Comparison of ENCODE assay signal across 14 mouse cellular contexts in genomic region chr16:64941646-64942195, GRCm38 (mm10).
DNase-seq lines count a peak whose midpoint lies in the region; ATAC-seq lines count a peak whose summit lies in the region.
"Had no signal": no experiment of that assay in that cellular context is flagged by ENCODE, and none has a peak within 500 bp of the region (broad histone marks: within the 10 kb centered on the region; RNA-seq: fewer than 3 reads in every experiment).

No protein-coding gene starts in this region.

- H3K27me3 ChIP-seq in midbrain, embryonic 14.5 days (ENCODE audit: control insufficient read depth, insufficient read depth, low read length), result no peaks in the 10 kb centered on the region

- H3K4me2 ChIP-seq in midbrain, embryonic 14.5 days (ENCODE audit: low read length), result no peak overlapping the region

- DNase-seq in lung, postnatal 25 days (ENCODE audit: low spot score), result peak; percentile 18
- no peak for DNase-seq in lung, postnatal 10 days
- DNase-seq in T-cell, adult 2 months (ENCODE audit: low spot score), result peak; percentile 64
- peak; percentile 79 for DNase-seq in naive thymus-derived CD4-positive, alpha-beta T cell, adult 2 months (ENCODE audit: low read depth)
- peak; percentile 59 for DNase-seq in thymus, postnatal 25 days
- DNase-seq in kidney, adult 8-10 months, result no peak
- DNase-seq in midbrain, embryonic 14.5 days, result no peak
- no peak for DNase-seq in cerebellum, adult 9-11 months
- DNase-seq: adrenal gland, postnatal 25 days; heart, postnatal 36 days; kidney, adult 11 months; layer of hippocampus, adult 9-11 months had no signal

- no peaks in the 10 kb centered on the region for H3K36me3 ChIP-seq in midbrain, embryonic 14.5 days (ENCODE audit: control insufficient read depth, insufficient read depth, low read length)

- WGBS in midbrain, embryonic 14.5 days, result 90% methylated on average over 5 of the region's 5 CpGs

- no peak overlapping the region for H3K27ac ChIP-seq in midbrain, embryonic 14.5 days (replicated peaks; ENCODE audit: low read depth, low read length)
- H3K27ac ChIP-seq: liver, embryonic 14.5 days had no signal

- no peak for ATAC-seq in midbrain, embryonic 14.5 days (ENCODE audit: low FRiP score, low TSS enrichment)

- H3K4me3 ChIP-seq in midbrain, embryonic 14.5 days (replicated peaks; ENCODE audit: low read depth, low read length), result no peak overlapping the region
- H3K4me3 ChIP-seq: myocyte had no signal

- H3K4me1 ChIP-seq in midbrain, embryonic 14.5 days (ENCODE audit: control insufficient read depth, insufficient read depth, low read length), result no peaks in the 10 kb centered on the region

- H3K9me3 ChIP-seq in midbrain, embryonic 14.5 days (ENCODE audit: control insufficient read depth, low read length), result no peaks in the 10 kb centered on the region

- H3K9ac ChIP-seq in midbrain, embryonic 14.5 days (replicated peaks; ENCODE audit: low read length), result no peak overlapping the region
- H3K9ac ChIP-seq: liver, embryonic 14.5 days had no signal

Comparison
In these comparisons a context has a peak if more than half of its experiments do, and no peak if none do; other contexts are left out.
1. DNase-seq: peak in lung, postnatal 25 days (single experiment), T-cell, adult 2 months (single experiment), naive thymus-derived CD4-positive, alpha-beta T cell, adult 2 months (single experiment) and thymus, postnatal 25 days (single experiment); none in lung, postnatal 10 days (single experiment), kidney, adult 8-10 months (0 of 2), midbrain, embryonic 14.5 days (single experiment) and cerebellum, adult 9-11 months (single experiment).